Mouse (Mus musculus) olfactory bulb, adult 2 months (tissue): ENCODE data around the gene Hist1h2bf.
"Not testable (repeated sequence)": the region's sequence is repeated elsewhere in the genome, so short reads cannot be mapped to it uniquely, and the experiment has no call there.

Source experiments
- CTCF ChIP-seq: fragments of 200-500 bp; IDR thresholded peaks from 2 replicates; pipeline ENCODE4 v1.5.1; 2012; ENCODE audit warnings: low read depth, mild to moderate bottlenecking, low read length, moderate library complexity; ENCODE audit not compliant: insufficient read depth
- POLR2A ChIP-seq: fragments of 200-500 bp; IDR thresholded peaks from 2 replicates; pipeline ENCODE4 v1.6.1; 2012; ENCODE audit warnings: mild to moderate bottlenecking, low read depth, low read length, moderate library complexity; ENCODE audit not compliant: insufficient read depth

DNA sequence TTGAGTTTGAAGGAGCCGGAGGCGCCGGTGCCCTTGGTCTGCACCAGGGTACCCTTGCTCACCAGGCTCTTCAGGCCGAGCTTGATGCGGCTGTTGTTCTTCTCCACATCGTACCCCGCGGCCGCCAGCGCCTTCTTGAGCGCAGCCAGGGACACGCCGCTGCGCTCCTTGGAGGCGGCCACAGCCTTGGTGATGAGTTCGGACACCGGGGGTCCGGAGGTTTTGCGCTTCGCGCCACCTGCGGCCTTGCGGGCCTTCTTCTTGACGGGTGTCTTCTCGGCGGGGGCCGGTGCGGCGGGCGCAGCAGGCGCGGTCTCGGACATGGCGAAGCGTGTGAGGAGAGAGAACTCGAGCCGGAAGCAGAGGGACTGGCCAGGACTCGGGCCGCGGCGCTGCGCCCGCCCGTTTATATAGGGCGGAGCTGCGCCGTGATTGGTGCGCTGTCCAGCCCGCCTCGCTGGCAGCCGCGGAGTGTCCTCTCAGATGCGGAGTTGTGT is 48.2 kb upstream of the Hist1h2bf start, which contains the start of gene Hist1h1e:
- TF ChIP-seq POLR2A, result peak; percentile 93
- TF ChIP-seq CTCF, result not testable (repeated sequence)
